Mouse (Mus musculus) lung, postnatal 0 days (tissue): ENCODE data around the gene Tob2.

Experiments
- CTCF ChIP-seq: IDR thresholded peaks from 2 replicates; pipeline ENCODE4 v1.5.1; 2016; ENCODE audit warnings: antibody characterized with exemption, mild to moderate bottlenecking
- EP300 ChIP-seq: IDR thresholded peaks from 2 replicates; pipeline ENCODE4 v1.6.1; 2016; ENCODE audit warnings: antibody characterized with exemption, mild to moderate bottlenecking, control low read depth

DNA sequence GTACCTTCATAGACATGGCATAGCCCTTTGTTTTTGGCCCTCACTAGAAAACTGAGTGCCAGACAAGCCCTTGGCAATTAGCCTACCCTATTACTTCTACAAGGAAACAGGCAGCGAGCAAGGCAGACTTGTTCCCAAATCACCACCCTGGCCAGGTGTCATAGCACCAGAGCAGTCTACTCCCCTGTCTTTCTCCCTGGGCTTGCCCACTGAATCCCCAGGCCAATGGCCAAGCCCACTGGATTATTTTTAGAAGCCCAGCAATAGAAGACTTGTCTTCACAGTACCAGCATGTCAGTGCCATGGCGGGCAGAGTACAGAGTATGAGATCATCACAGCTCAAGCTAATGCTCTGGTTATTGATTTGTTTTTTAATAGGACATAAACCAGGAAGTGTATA, 40.2 kb upstream of the Tob2 start:
- TF ChIP-seq CTCF = no peak
- TF ChIP-seq EP300 = no peak
